ENCODE assay signal across 18 mouse cellular contexts in genomic region chr9:34280311-34281208, GRCm38 (mm10).
DNase-seq lines count a peak whose midpoint lies in the region; ATAC-seq lines count a peak whose summit lies in the region.
"Had no signal": no experiment of that assay in that cellular context is flagged by ENCODE, and none has a peak within 500 bp of the region (broad histone marks: within the 10 kb centered on the region; RNA-seq: fewer than 3 reads in every experiment).

No protein-coding gene starts in this region.

- no peak overlapping the region for H3K4me3 ChIP-seq in hindbrain, embryonic 15.5 days
- H3K4me3 ChIP-seq in hindbrain, embryonic 13.5 days = no peak overlapping the region
- no peak overlapping the region for H3K4me3 ChIP-seq in midbrain, embryonic 10.5 days
- H3K4me3 ChIP-seq in midbrain, embryonic 13.5 days (replicated peaks) = no peak overlapping the region
- H3K4me3 ChIP-seq in forebrain, embryonic 14.5 days (ENCODE audit: low read depth, low read length) = no peak overlapping the region
- H3K4me3 ChIP-seq: embryonic facial prominence, embryonic 10.5 days; limb, embryonic 10.5 days had no signal

- no peak for DNase-seq in midbrain, embryonic 10.5 days (ENCODE audit: low spot score)
- peak; percentile 59 for DNase-seq in forebrain, embryonic 14.5 days (ENCODE audit: low spot score)
- no peak for DNase-seq in cerebellum, adult 18-20 months
- no peak for DNase-seq in thymus, postnatal 4 days
- DNase-seq: adrenal gland, postnatal 14 days; cerebellum, adult 8-10 months; liver, postnatal 0 days; midbrain, embryonic 14.5 days; thymus, postnatal 14 days had no signal

- no peak overlapping the region for H3K9ac ChIP-seq in hindbrain, embryonic 15.5 days
- no peak overlapping the region for H3K9ac ChIP-seq in hindbrain, embryonic 13.5 days
- H3K9ac ChIP-seq in midbrain, embryonic 13.5 days (replicated peaks) = no peak overlapping the region
- no peak overlapping the region for H3K9ac ChIP-seq in forebrain, embryonic 14.5 days (ENCODE audit: low read length)
- H3K9ac ChIP-seq: hindbrain, embryonic 14.5 days; liver, postnatal 0 days had no signal

- H3K27ac ChIP-seq in hindbrain, embryonic 15.5 days (replicated peaks) = no peak overlapping the region
- H3K27ac ChIP-seq in hindbrain, embryonic 13.5 days = no peak overlapping the region
- 0 out of 2 replicates have a peak overlapping the region, but pooled peaks have one; percentile 17 for H3K27ac ChIP-seq in midbrain, embryonic 10.5 days (replicated peaks)
- no peak overlapping the region for H3K27ac ChIP-seq in midbrain, embryonic 13.5 days
- H3K27ac ChIP-seq in forebrain, embryonic 14.5 days (ENCODE audit: low read depth, low read length) = no peak overlapping the region
- H3K27ac ChIP-seq: embryonic facial prominence, embryonic 10.5 days; hindbrain, embryonic 14.5 days; limb, embryonic 10.5 days had no signal

- no peaks in the 10 kb centered on the region for H3K9me3 ChIP-seq in hindbrain, embryonic 15.5 days
- no peaks in the 10 kb centered on the region for H3K9me3 ChIP-seq in hindbrain, embryonic 13.5 days
- H3K9me3 ChIP-seq in midbrain, embryonic 10.5 days (replicated peaks) = no peaks in the 10 kb centered on the region
- H3K9me3 ChIP-seq in midbrain, embryonic 13.5 days = no peaks in the 10 kb centered on the region
- H3K9me3 ChIP-seq in forebrain, embryonic 14.5 days (replicated peaks; ENCODE audit: control insufficient read depth, low read length) = no peaks in the 10 kb centered on the region
- H3K9me3 ChIP-seq: embryonic facial prominence, embryonic 10.5 days; G1E; limb, embryonic 10.5 days had no signal

- H3K4me2 ChIP-seq in hindbrain, embryonic 15.5 days = no peak overlapping the region
- no peak overlapping the region for H3K4me2 ChIP-seq in hindbrain, embryonic 13.5 days
- no peak overlapping the region for H3K4me2 ChIP-seq in midbrain, embryonic 13.5 days (replicated peaks)
- H3K4me2 ChIP-seq in forebrain, embryonic 14.5 days (ENCODE audit: low read length) = no peak overlapping the region
- H3K4me2 ChIP-seq: heart, embryonic 11.5 days; hindbrain, embryonic 14.5 days had no signal

- no peaks in the 10 kb centered on the region for H3K27me3 ChIP-seq in hindbrain, embryonic 15.5 days
- no peaks in the 10 kb centered on the region for H3K27me3 ChIP-seq in hindbrain, embryonic 13.5 days
- no peaks in the 10 kb centered on the region for H3K27me3 ChIP-seq in midbrain, embryonic 10.5 days (ENCODE audit: low read depth, poor library complexity, severe bottlenecking)
- H3K27me3 ChIP-seq in midbrain, embryonic 13.5 days = no peaks in the 10 kb centered on the region
- H3K27me3 ChIP-seq in forebrain, embryonic 14.5 days (replicated peaks; ENCODE audit: control insufficient read depth, insufficient read depth, low read length) = no peaks in the 10 kb centered on the region

- 82% methylated on average over 11 of the region's 11 CpGs for WGBS in hindbrain, embryonic 15.5 days
- 78% methylated on average over 11 of the region's 11 CpGs for WGBS in hindbrain, embryonic 13.5 days
- WGBS in midbrain, embryonic 10.5 days = 79% methylated on average over 11 of the region's 11 CpGs
- 70% methylated on average over 11 of the region's 11 CpGs for WGBS in midbrain, embryonic 13.5 days
- WGBS in forebrain, embryonic 14.5 days = 30% methylated on average over 11 of the region's 11 CpGs

- peaks cover 4% of the 10 kb centered on the region; the same call in 1 of the 2 replicates for H3K4me1 ChIP-seq in hindbrain, embryonic 15.5 days (replicated peaks)
- peaks cover 9% of the 10 kb centered on the region; the same call in 1 of the 2 replicates for H3K4me1 ChIP-seq in hindbrain, embryonic 13.5 days (replicated peaks)
- H3K4me1 ChIP-seq in midbrain, embryonic 10.5 days = peaks cover 9% of the 10 kb centered on the region
- no peaks in the 10 kb centered on the region; the same call in 1 of the 2 replicates for H3K4me1 ChIP-seq in midbrain, embryonic 13.5 days (replicated peaks)
- H3K4me1 ChIP-seq in forebrain, embryonic 14.5 days (ENCODE audit: control insufficient read depth, insufficient read depth, low read length) = peaks cover 15% of the 10 kb centered on the region; the same call in 1 of the 2 replicates
- H3K4me1 ChIP-seq: limb, embryonic 10.5 days had no signal

- 0 out of 2 replicates have a peak, but pooled peaks have one; percentile 27 for ATAC-seq in hindbrain, embryonic 15.5 days (ENCODE audit: low FRiP score, low read depth)
- ATAC-seq in hindbrain, embryonic 13.5 days (ENCODE audit: low FRiP score) = no peak
- no peak for ATAC-seq in midbrain, embryonic 13.5 days
- peak; percentile 81 for ATAC-seq in forebrain, embryonic 14.5 days
- ATAC-seq: intestine, embryonic 16.5 days; liver, postnatal 0 days had no signal

- no peaks in the 10 kb centered on the region for H3K36me3 ChIP-seq in hindbrain, embryonic 15.5 days
- H3K36me3 ChIP-seq in hindbrain, embryonic 13.5 days = no peaks in the 10 kb centered on the region
- no peaks in the 10 kb centered on the region for H3K36me3 ChIP-seq in midbrain, embryonic 10.5 days
- H3K36me3 ChIP-seq in midbrain, embryonic 13.5 days = no peaks in the 10 kb centered on the region
- H3K36me3 ChIP-seq in forebrain, embryonic 14.5 days (ENCODE audit: control insufficient read depth, insufficient read depth, low read length) = no peaks in the 10 kb centered on the region
- H3K36me3 ChIP-seq: embryonic facial prominence, embryonic 10.5 days; G1E; limb, embryonic 10.5 days had no signal

Comparison
In these comparisons a context has a peak if more than half of its experiments do, and no peak if none do; other contexts are left out.
1. ATAC-seq: peak in hindbrain, embryonic 15.5 days (single experiment) and forebrain, embryonic 14.5 days (single experiment); none in hindbrain, embryonic 13.5 days (single experiment) and midbrain, embryonic 13.5 days (single experiment).